Mouse (Mus musculus) kidney, postnatal 36 days (tissue): ENCODE data around the gene Pcdh19.
"Not testable (repeated sequence)": the region's sequence is repeated elsewhere in the genome, so short reads cannot be mapped to it uniquely, and the experiment has no call there.

ENCODE experiments used
- DNase-seq, 2 experiments: peaks; one replicate each; pipeline ENCODE4 v3.0.0; 2021 to 2022; ENCODE audit warnings: mixed read lengths in 2 of 2

Gene Pcdh19

GRCm38 (mm10) chrX:133688840-133689239 lies at the start of gene Pcdh19:
Gene Pcdh19 (minus strand): TSS chrX:133688987.
- DNase-seq = peak; percentile 76 to 81

GRCm38 (mm10) chrX:133735871-133736270 lies 47.1 kb upstream of the Pcdh19 start:
- DNase-seq = no peak

GRCm38 (mm10) chrX:133734984-133735383 lies 46.2 kb upstream of the Pcdh19 start:
- DNase-seq = peak; percentile 12 to 47

- DNase-seq = no peak
These were observed 32.7 kb upstream of the Pcdh19 start for GRCm38 (mm10) chrX:133721517-133721916.

- DNase-seq = no peak
These were observed 21.8 kb upstream of the Pcdh19 start for GRCm38 (mm10) chrX:133710621-133711020.

GRCm38 (mm10) chrX:133702902-133703301 lies 14.1 kb upstream of the Pcdh19 start:
- DNase-seq = no peak

GRCm38 (mm10) chrX:133697871-133698270 lies 9.1 kb upstream of the Pcdh19 start:
- not testable (repeated sequence) for DNase-seq

GRCm38 (mm10) chrX:133696461-133696860 lies 7.7 kb upstream of the Pcdh19 start:
- DNase-seq = no peak

GRCm38 (mm10) chrX:133693037-133693760 lies 4.4 kb upstream of the Pcdh19 start:
- DNase-seq = no peak

- DNase-seq = no peak
These were observed 3.6 kb upstream of the Pcdh19 start for GRCm38 (mm10) chrX:133692392-133692790.

- peak; percentile 68 for DNase-seq
These were observed 3.0 kb upstream of the Pcdh19 start for GRCm38 (mm10) chrX:133691581-133692391.

- no peak for DNase-seq
These were observed 2.0 kb upstream of the Pcdh19 start for GRCm38 (mm10) chrX:133690822-133691221.

GRCm38 (mm10) chrX:133689576-133690250 lies 926 bp upstream of the Pcdh19 start:
- no peak for DNase-seq

GRCm38 (mm10) chrX:133688156-133688555 lies 631 bp downstream of the Pcdh19 start:
- DNase-seq = no peak

- DNase-seq = no peak
These were observed 1.1 kb downstream of the Pcdh19 start for GRCm38 (mm10) chrX:133687666-133688151.

GRCm38 (mm10) chrX:133686533-133687311 lies 2.1 kb downstream of the Pcdh19 start:
- no peak for DNase-seq

GRCm38 (mm10) chrX:133685572-133685971 lies 3.2 kb downstream of the Pcdh19 start:
- DNase-seq = no peak

GRCm38 (mm10) chrX:133683961-133684360 lies 4.8 kb downstream of the Pcdh19 start:
- no peak for DNase-seq

GRCm38 (mm10) chrX:133675121-133675520 lies 13.7 kb downstream of the Pcdh19 start:
- DNase-seq = no peak

- DNase-seq = no peak
These were observed 15.0 kb downstream of the Pcdh19 start for GRCm38 (mm10) chrX:133673796-133674195.

GRCm38 (mm10) chrX:133660111-133660510 lies 28.7 kb downstream of the Pcdh19 start:
- no peak for DNase-seq
